Mouse (Mus musculus): Measurements from ENCODE around the gene Chil1.

DNA sequence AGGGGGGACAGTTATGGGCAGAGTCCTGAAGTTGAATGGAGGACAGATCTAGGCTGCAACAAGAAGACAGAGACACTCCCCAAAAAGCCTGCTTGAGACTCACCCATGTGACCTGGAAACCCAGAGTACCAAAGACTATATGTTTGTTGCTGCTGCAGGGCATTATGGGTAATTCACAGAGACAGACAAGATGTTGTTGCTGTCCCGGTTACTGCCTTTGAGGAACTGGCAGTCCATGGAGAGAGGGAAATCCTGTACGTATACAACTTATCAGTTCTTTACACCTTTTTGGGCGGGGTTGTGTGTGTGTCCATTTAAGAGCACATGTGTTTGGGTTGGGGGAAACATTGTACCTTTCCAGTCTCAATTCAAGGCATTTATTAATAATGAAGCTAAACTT lies 49.7 kb downstream of the Chil1 start:
- no peak for TF ChIP-seq CTCF (IDR thresholded peaks at IDR 0.05; ENCODE audit: borderline replicate concordance, extremely low read depth, insufficient read depth, insufficient read length)
- no peak for TF ChIP-seq POLR2A (IDR thresholded peaks at IDR 0.05; ENCODE audit: borderline replicate concordance, extremely low read depth, insufficient read depth, insufficient read length, poor library complexity, severe bottlenecking)

Measured in brain, embryonic 14.5 days (tissue).